Mouse (Mus musculus) ES-E14 (cell line): ENCODE results near the gene Npas3. TPM values are rescaled to one million over a fixed set of nuclear protein-coding genes. Genes with fewer than 3 reads are reported as not detected.

Source experiments
- DNase-seq: peaks from one replicate; pipeline ENCODE4 v3.0.0-alpha.2; 2013; ENCODE audit warnings: low read depth, low spot score
- H3K27ac ChIP-seq: 2 replicates; pipeline ENCODE4 v1.5.1; 2012; ENCODE audit warnings: low read depth, mild to moderate bottlenecking, low read length, moderate library complexity, mixed read lengths; ENCODE audit not compliant: poor library complexity, insufficient read depth, severe bottlenecking
- H3K36me3 ChIP-seq: 2 replicates; pipeline ENCODE4 v1.6.1; 2012; ENCODE audit warnings: mild to moderate bottlenecking, low read length, moderate library complexity, mixed read lengths; ENCODE audit not compliant: control insufficient read depth, poor library complexity, insufficient read depth, severe bottlenecking
- H3K4me1 ChIP-seq, 2 experiments: fragments of 150-350 bp in 1 of 2; sonication (generic) in 1 of 2; 2 replicates each; pipeline ENCODE4 v1.6.1; 2012; ENCODE audit warnings: low read length in 2 of 2, mild to moderate bottlenecking in 1 of 2, mixed read lengths in 1 of 2; ENCODE audit not compliant: control insufficient read depth in 2 of 2, insufficient read depth in 2 of 2, poor library complexity in 1 of 2
- H3K4me3 ChIP-seq, 2 experiments: fragments of 150-350 bp in 1 of 2; sonication (generic) in 1 of 2; 2 replicates each; pipeline ENCODE4 v1.5.1; 2012; ENCODE audit warnings: low read length in 2 of 2, low read depth in 1 of 2, mild to moderate bottlenecking in 1 of 2, mixed read lengths in 1 of 2; ENCODE audit not compliant: insufficient read depth in 1 of 2, poor library complexity in 1 of 2, severe bottlenecking in 1 of 2
- H3K9ac ChIP-seq: 2 replicates; pipeline ENCODE4 v1.6.1; 2012; ENCODE audit warnings: low read depth, mild to moderate bottlenecking, low read length, mixed read lengths; ENCODE audit not compliant: poor library complexity, insufficient read depth, severe bottlenecking
- H3K9me3 ChIP-seq: fragments of 150-350 bp; sonication (generic); 2 replicates; pipeline ENCODE4 v1.6.1; 2012; ENCODE audit warnings: low read depth, mild to moderate bottlenecking, low read length; ENCODE audit not compliant: control insufficient read depth, insufficient read depth
- CHD2 ChIP-seq: IDR thresholded peaks from 2 replicates; pipeline ENCODE4 v1.6.1; 2014; ENCODE audit warnings: mild to moderate bottlenecking, low read depth, low read length, inconsistent platforms
- HCFC1 ChIP-seq: IDR thresholded peaks from 2 replicates; pipeline ENCODE4 v1.6.1; 2012; ENCODE audit warnings: low read length, inconsistent platforms, borderline replicate concordance; ENCODE audit not compliant: insufficient read depth
- MAFK ChIP-seq: IDR thresholded peaks from 2 replicates; pipeline ENCODE4 v1.6.1; 2014; ENCODE audit warnings: mild to moderate bottlenecking, low read depth, low read length, inconsistent platforms; ENCODE audit not compliant: insufficient read depth
- ZC3H11A ChIP-seq: IDR thresholded peaks from 2 replicates; pipeline ENCODE4 v1.6.1; 2012; ENCODE audit warnings: low read depth, mild to moderate bottlenecking, inconsistent platforms, low read length, borderline replicate concordance
- ZNF384 ChIP-seq: IDR thresholded peaks from 2 replicates; pipeline ENCODE4 v1.6.1; 2012; ENCODE audit warnings: low read depth, low read length, inconsistent platforms
- in situ Hi-C, 2 experiments: fragments of 600-800 bp; cut with MboI; formaldehyde crosslinking; loops; one replicate each; pipeline ENCODE4 v1.15.1; 2025; ENCODE audit warnings: low sequenced_read_pairs in 2 of 2, inconsistent platforms in 1 of 2; ENCODE audit not compliant: unreplicated experiment in 2 of 2
- total RNA-seq: library from RNA; depleted of rRNA; stranded (reverse); fragments of 300-350 nt; gene quantifications from 2 replicates; pipeline ENCODE4 v1.2.3, GENCODE M21; 2012

The Npas3 gene
- total RNA-seq, 1 experiment: 1.2 TPM

GRCm38 (mm10) chr12:53297946-53298840, 49.7 kb downstream of the Npas3 start:
- no peaks in the 10 kb centered on the region for H3K9me3 ChIP-seq
- H3K27ac ChIP-seq: no peak overlapping the region
- H3K9ac ChIP-seq: no peak overlapping the region
- in situ Hi-C loops: no loop called here
- no peaks in the 10 kb centered on the region for H3K4me1 ChIP-seq
- no peak for DNase-seq
- no peaks in the 10 kb centered on the region for H3K36me3 ChIP-seq
- no peak overlapping the region for H3K4me3 ChIP-seq
- no peak for TF ChIP-seq ZNF384
- no peak for TF ChIP-seq ZC3H11A
- TF ChIP-seq HCFC1: no peak
- no peak for TF ChIP-seq CHD2
- no peak for TF ChIP-seq MAFK

- Histone ChIP-seq H3K9me3 (no peaks in the 10 kb centered on the region), H3K9ac (no peak overlapping the region), H3K4me1 (no peaks in the 10 kb centered on the region), H3K36me3 (no peaks in the 10 kb centered on the region), H3K27ac (no peak overlapping the region), H3K4me3 (no peak overlapping the region)
- no peak for TF ChIP-seq MAFK
- no peak for TF ChIP-seq HCFC1
- TF ChIP-seq ZNF384: no peak
- no peak for TF ChIP-seq CHD2
- no peak for TF ChIP-seq ZC3H11A
- DNase-seq: peak; percentile 16
- in situ Hi-C loops: no loop called here
Measured at GRCm38 (mm10) chr12:53300964-53301363, 52.5 kb downstream of the Npas3 start.

GRCm38 (mm10) chr12:53302129-53302528, 53.7 kb downstream of the Npas3 start:
- H3K9ac ChIP-seq: no peak overlapping the region
- no peak overlapping the region for H3K4me3 ChIP-seq
- H3K4me1 ChIP-seq: no peaks in the 10 kb centered on the region
- no peaks in the 10 kb centered on the region for H3K36me3 ChIP-seq
- no peak for DNase-seq
- in situ Hi-C loops: no loop called here
- no peak for TF ChIP-seq MAFK
- TF ChIP-seq ZNF384: no peak
- no peak for TF ChIP-seq ZC3H11A
- no peak for TF ChIP-seq HCFC1
- TF ChIP-seq CHD2: no peak
- no peaks in the 10 kb centered on the region for H3K9me3 ChIP-seq
- H3K27ac ChIP-seq: no peak overlapping the region

- no peak for TF ChIP-seq CHD2
- TF ChIP-seq MAFK: no peak
- TF ChIP-seq ZNF384: no peak
- TF ChIP-seq HCFC1: no peak
- Histone ChIP-seq H3K4me1 (no peaks in the 10 kb centered on the region), H3K9me3 (no peaks in the 10 kb centered on the region), H3K9ac (no peak overlapping the region), H3K27ac (no peak overlapping the region), H3K36me3 (no peaks in the 10 kb centered on the region), H3K4me3 (no peak overlapping the region)
- DNase-seq: no peak
- in situ Hi-C loops: no loop called here
Measured at GRCm38 (mm10) chr12:53316715-53317114, 68.2 kb downstream of the Npas3 start.

- DNase-seq: no peak
- TF ChIP-seq CHD2: no peak
- TF ChIP-seq ZC3H11A: no peak
- TF ChIP-seq ZNF384: no peak
- no peak for TF ChIP-seq MAFK
- TF ChIP-seq HCFC1: no peak
- Histone ChIP-seq H3K4me1 (no peaks in the 10 kb centered on the region), H3K9ac (no peak overlapping the region), H3K9me3 (no peaks in the 10 kb centered on the region), H3K4me3 (no peak overlapping the region), H3K36me3 (no peaks in the 10 kb centered on the region), H3K27ac (no peak overlapping the region)
- in situ Hi-C loops: no loop called here
Measured at GRCm38 (mm10) chr12:53317801-53318200, 69.3 kb downstream of the Npas3 start.
